Mouse (Mus musculus) C3H10T1/2 (cell line): Measurements from ENCODE around the gene Gzmm. TPM values are rescaled to one million over a fixed set of nuclear protein-coding genes. Genes with fewer than 3 reads are reported as not detected.

Experiments
- polyA plus RNA-seq, 2 experiments: library from polyadenylated mRNA; unstranded; fragments of >200 nt; fragmentation: generic; extraction: Trizol; gene quantifications; one replicate each; pipeline ENCODE4 v1.2.1; 2012; ENCODE audit warnings: missing spikeins in 2 of 2

The Gzmm gene
- 1 to 10 TPM in 1 of 2 experiments, under 1 TPM in 1; 0.26 to 1.4 TPM for polyA plus RNA-seq

GRCm38 (mm10) chr10:79688720-79689119, at the start of gene Gzmm:
TSS of gene Gzmm (plus strand) at chr10:79689020.

GRCm38 (mm10) chr10:79645711-79646110, 43.1 kb upstream of the Gzmm start, which contains the start of gene Odf3l2:
TSS of gene Odf3l2 (minus strand) at chr10:79645738.

GRCm38 (mm10) chr10:79664131-79664665, 24.6 kb upstream of the Gzmm start, which contains the start of gene Madcam1:
TSS of gene Madcam1 (plus strand) at chr10:79664559.

GRCm38 (mm10) chr10:79668771-79669575, 19.8 kb upstream of the Gzmm start, which contains the start of gene Tpgs1:
TSS of gene Tpgs1 (plus strand) at chr10:79669369.

GRCm38 (mm10) chr10:79681591-79682245, 7.1 kb upstream of the Gzmm start, which contains the start of gene Cdc34:
TSS of gene Cdc34 (plus strand) at chr10:79682195.

GRCm38 (mm10) chr10:79704065-79704969, 15.5 kb downstream of the Gzmm start, which contains the start of gene Bsg:
TSS of gene Bsg (plus strand) at chr10:79704491.

GRCm38 (mm10) chr10:79716254-79716987, 27.6 kb downstream of the Gzmm start, which contains the start of gene Hcn2:
TSS of gene Hcn2 (plus strand) at chr10:79716634.

Other genes starting within 250 kb of the Gzmm start
- not detected for gene Vmn2r83, start 220.3 kb upstream of the Gzmm start, polyA plus RNA-seq
- gene Plpp2, start 155.2 kb upstream of the Gzmm start, polyA plus RNA-seq: 100 to 1,000 TPM; 138 to 392 TPM
- 10 to 100 TPM; 13.3 to 35.6 TPM for gene Mier2, start 133.8 kb upstream of the Gzmm start, polyA plus RNA-seq
- under 1 TPM in 1 of 2 experiments, not detected in 1; 0.04 TPM for gene Theg, start 101.7 kb upstream of the Gzmm start, polyA plus RNA-seq
- under 1 TPM; 0.37 to 0.70 TPM for gene C2cd4c, start 75.0 kb upstream of the Gzmm start, polyA plus RNA-seq
- 1 to 10 TPM; 4.1 to 7.6 TPM for gene Shc2, start 51.1 kb upstream of the Gzmm start, polyA plus RNA-seq
- under 1 TPM; 0.02 to 0.12 TPM for gene Odf3l2, start 43.3 kb upstream of the Gzmm start, polyA plus RNA-seq
- under 1 TPM in 1 of 2 experiments, not detected in 1; 0.15 TPM for gene Madcam1, start 24.5 kb upstream of the Gzmm start, polyA plus RNA-seq
- gene Tpgs1, start 19.7 kb upstream of the Gzmm start, polyA plus RNA-seq: 100 to 1,000 TPM; 144 to 166 TPM
- 100 to 1,000 TPM in 1 of 2 experiments, 10 to 100 TPM in 1; 90.7 to 532 TPM for gene Cdc34, start 6.8 kb upstream of the Gzmm start, polyA plus RNA-seq
- gene Bsg, start 15.5 kb downstream of the Gzmm start, polyA plus RNA-seq: 1,000 to 10,000 TPM in 1 of 2 experiments, 100 to 1,000 TPM in 1; 956 to 1,508 TPM
- gene Hcn2, start 27.6 kb downstream of the Gzmm start, polyA plus RNA-seq: 1 to 10 TPM; 2.8 to 4.9 TPM
- gene Polrmt, start 57.6 kb downstream of the Gzmm start, polyA plus RNA-seq: 10 to 100 TPM; 66.4 to 68.7 TPM
- gene Fgf22, start 66.1 kb downstream of the Gzmm start, polyA plus RNA-seq: under 1 TPM; 0.05 to 0.19 TPM
- gene Rnf126, start 77.9 kb downstream of the Gzmm start, polyA plus RNA-seq: 100 to 1,000 TPM in 1 of 2 experiments, 10 to 100 TPM in 1; 81.0 to 105 TPM
- gene Fstl3, start 88.3 kb downstream of the Gzmm start, polyA plus RNA-seq: 1 to 10 TPM; 4.7 to 6.0 TPM
- under 1 TPM; 0.07 to 0.27 TPM for gene Prss57, start 101.9 kb downstream of the Gzmm start, polyA plus RNA-seq
- gene Palm, start 104.6 kb downstream of the Gzmm start, polyA plus RNA-seq: 100 to 1,000 TPM in 1 of 2 experiments, 10 to 100 TPM in 1; 79.5 to 140 TPM
- under 1 TPM; 0.04 to 0.12 TPM for gene Misp, start 132.0 kb downstream of the Gzmm start, polyA plus RNA-seq
- gene Ptbp1, start 165.4 kb downstream of the Gzmm start, polyA plus RNA-seq: 100 to 1,000 TPM; 188 to 194 TPM
- 1 to 10 TPM in 1 of 2 experiments, not detected in 1; 2.4 TPM for gene Prtn3, start 185.5 kb downstream of the Gzmm start, polyA plus RNA-seq
- 1 to 10 TPM in 1 of 2 experiments, under 1 TPM in 1; 0.34 to 8.2 TPM for gene Plppr3, start 185.6 kb downstream of the Gzmm start, polyA plus RNA-seq
- gene Elane, start 197.2 kb downstream of the Gzmm start, polyA plus RNA-seq: under 1 TPM in 1 of 2 experiments, not detected in 1; 0.06 TPM
- under 1 TPM in 1 of 2 experiments, not detected in 1; 0.05 TPM for gene Cfd, start 201.8 kb downstream of the Gzmm start, polyA plus RNA-seq
- gene Med16, start 219.9 kb downstream of the Gzmm start, polyA plus RNA-seq: 10 to 100 TPM; 43.2 to 83.7 TPM
- not detected for gene Gm26602, start 221.8 kb downstream of the Gzmm start, polyA plus RNA-seq
- 1 to 10 TPM in 1 of 2 experiments, under 1 TPM in 1; 0.13 to 3.3 TPM for gene Kiss1r, start 228.0 kb downstream of the Gzmm start, polyA plus RNA-seq
- gene R3hdm4, start 232.2 kb downstream of the Gzmm start, polyA plus RNA-seq: 100 to 1,000 TPM in 1 of 2 experiments, 10 to 100 TPM in 1; 61.0 to 121 TPM
- gene Arid3a, start 238.0 kb downstream of the Gzmm start, polyA plus RNA-seq: under 1 TPM; 0.29 to 0.85 TPM